Mouse (Mus musculus) bone marrow, adult 2 months (tissue): ENCODE measurements around the gene Sbno1.

Experiments
- CTCF ChIP-seq: fragments of 200-500 bp; IDR thresholded peaks from 2 replicates; pipeline ENCODE4 v1.5.1; 2011; ENCODE audit warnings: low read length, control low read depth; ENCODE audit not compliant: control insufficient read depth, insufficient read depth
- POLR2A ChIP-seq: fragments of 200-500 bp; IDR thresholded peaks from 2 replicates; pipeline ENCODE4 v1.6.1; 2011; ENCODE audit warnings: low read depth, mild to moderate bottlenecking, control low read depth, low read length, borderline replicate concordance; ENCODE audit not compliant: control insufficient read depth

GRCm38 (mm10) chr5:124410808-124411207 lies 15.0 kb downstream of the Sbno1 start:
- TF ChIP-seq CTCF: peak; percentile 31; the same call in 1 of the 2 replicates
- no peak for TF ChIP-seq POLR2A
